29 mouse cellular contexts compared by ENCODE assay signal in the genomic region with DNA sequence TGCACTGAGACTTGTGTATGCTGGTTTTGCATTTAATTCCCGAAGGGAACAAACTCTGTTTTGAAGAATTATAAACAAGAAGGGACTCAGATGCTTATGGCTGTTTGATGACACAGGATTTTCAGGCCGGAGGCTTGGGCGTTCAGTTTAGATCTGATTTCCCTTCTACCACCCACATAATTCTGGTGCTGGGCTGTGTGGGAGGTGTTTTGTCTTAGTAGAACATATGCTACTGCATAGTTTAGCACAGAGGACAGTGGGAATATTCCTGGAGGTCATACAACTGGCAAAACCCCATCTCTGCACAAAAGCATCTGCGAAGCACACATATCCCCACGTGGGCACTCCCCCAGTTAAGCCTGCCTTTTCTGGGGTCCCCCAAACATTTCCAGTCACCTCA. TPM values are rescaled to one million over a fixed set of nuclear protein-coding genes. Genes with fewer than 3 reads are reported as not detected.
DNase-seq lines count a peak whose midpoint lies in the region; ATAC-seq lines count a peak whose summit lies in the region.
"Had no signal": no experiment of that assay in that cellular context is flagged by ENCODE, and none has a peak within 500 bp of the region (broad histone marks: within the 10 kb centered on the region; RNA-seq: fewer than 3 reads in every experiment).

No protein-coding gene starts in this region.

- H3K36me3 ChIP-seq in intestine, embryonic 16.5 days (ENCODE audit: control insufficient read depth, insufficient read depth, low read length), result no peaks in the 10 kb centered on the region
- H3K36me3 ChIP-seq in intestine, embryonic 15.5 days, result no peaks in the 10 kb centered on the region
- H3K36me3 ChIP-seq in heart, embryonic 12.5 days, result no peaks in the 10 kb centered on the region
- H3K36me3 ChIP-seq: embryonic facial prominence, embryonic 10.5 days; heart, embryonic 10.5 days; hindbrain, embryonic 13.5 days; midbrain, embryonic 10.5 days; neural tube, embryonic 13.5 days had no signal

- H3K4me1 ChIP-seq in intestine, embryonic 16.5 days (ENCODE audit: control insufficient read depth, insufficient read depth, low read length), result peaks cover 15% of the 10 kb centered on the region
- peaks cover 12% of the 10 kb centered on the region; the same call in 1 of the 2 replicates for H3K4me1 ChIP-seq in intestine, embryonic 15.5 days (replicated peaks)
- H3K4me1 ChIP-seq in heart, embryonic 12.5 days (replicated peaks), result peaks cover 24% of the 10 kb centered on the region

- no peak overlapping the region for H3K9ac ChIP-seq in intestine, embryonic 16.5 days (ENCODE audit: low read depth, low read length)
- H3K9ac ChIP-seq in intestine, embryonic 15.5 days, result no peak overlapping the region
- H3K9ac ChIP-seq in heart, embryonic 12.5 days, result no peak overlapping the region
- H3K9ac ChIP-seq: forebrain, postnatal 0 days; hindbrain, embryonic 13.5 days; neural tube, embryonic 13.5 days had no signal

- H3K9me3 ChIP-seq in intestine, embryonic 16.5 days (ENCODE audit: control insufficient read depth, low read length), result no peaks in the 10 kb centered on the region
- H3K9me3 ChIP-seq in intestine, embryonic 15.5 days, result no peaks in the 10 kb centered on the region
- H3K9me3 ChIP-seq in heart, embryonic 12.5 days (replicated peaks), result no peaks in the 10 kb centered on the region
- H3K9me3 ChIP-seq: embryonic facial prominence, embryonic 10.5 days; heart, embryonic 10.5 days; hindbrain, embryonic 13.5 days; midbrain, embryonic 10.5 days; neural tube, embryonic 13.5 days had no signal

- intact Hi-C loops in left cerebral cortex, postnatal 25 days (cut with DNase I), result loop anchor here (10.0 kb wide), 1 partner anchor 181 kb away; no protein-coding TSS in a partner anchor

- DNase-seq in right cerebral cortex, adult 2 months (ENCODE audit: low spot score in 2 of 2), result peak; percentile 65 to 70
- no peak for DNase-seq in right cerebral cortex, postnatal 14 days
- DNase-seq in left cerebral cortex, postnatal 25 days (ENCODE audit: low spot score in 2 of 2), result peak; percentile 41 to 91
- DNase-seq in ovary, postnatal 10 days (ENCODE audit: low spot score), result no peak
- DNase-seq: adrenal gland, adult 8-10 months; cerebellum, adult 11-12 months; cerebellum, postnatal 36 days; forebrain, postnatal 0 days; gastrocnemius, postnatal 36 days; heart, postnatal 14 days; layer of hippocampus, postnatal 36 days; liver; lung, adult 18-20 months; lung, postnatal 36 days; thymus, postnatal 25 days had no signal

- 62% methylated on average over 5 of the region's 5 CpGs for WGBS in intestine, embryonic 16.5 days
- 55% methylated on average over 5 of the region's 5 CpGs for WGBS in intestine, embryonic 15.5 days
- 72% methylated on average over 5 of the region's 5 CpGs for WGBS in heart, embryonic 12.5 days

- no peaks in the 10 kb centered on the region for H3K27me3 ChIP-seq in intestine, embryonic 16.5 days (replicated peaks; ENCODE audit: control insufficient read depth, insufficient read depth, low read length)
- H3K27me3 ChIP-seq in intestine, embryonic 15.5 days (replicated peaks), result 0 out of 2 replicates have a peak, but pooled peaks cover 3% of the 10 kb centered on the region
- H3K27me3 ChIP-seq in heart, embryonic 12.5 days (replicated peaks), result peaks cover 7% of the 10 kb centered on the region; the same call in 1 of the 2 replicates
- H3K27me3 ChIP-seq: CH12.LX had no signal

- no peak for ATAC-seq in intestine, embryonic 16.5 days
- ATAC-seq in intestine, embryonic 15.5 days, result no peak
- ATAC-seq in heart, embryonic 12.5 days (ENCODE audit: insufficient number of reproducible peaks, low FRiP score), result no peak
- ATAC-seq: forebrain, postnatal 0 days had no signal

- H3K27ac ChIP-seq in intestine, embryonic 16.5 days (ENCODE audit: low read length), result peak overlapping the region; percentile 18; the same call in 1 of the 2 replicates
- no peak overlapping the region for H3K27ac ChIP-seq in intestine, embryonic 15.5 days
- no peak overlapping the region for H3K27ac ChIP-seq in heart, embryonic 12.5 days (ENCODE audit: poor library complexity, severe bottlenecking)
- H3K27ac ChIP-seq: embryonic facial prominence, embryonic 10.5 days; heart, embryonic 10.5 days; hindbrain, embryonic 13.5 days; kidney, postnatal 0 days; midbrain, embryonic 10.5 days; neural tube, embryonic 13.5 days had no signal

- H3K4me2 ChIP-seq in intestine, embryonic 16.5 days (ENCODE audit: low read depth, low read length), result no peak overlapping the region
- no peak overlapping the region for H3K4me2 ChIP-seq in intestine, embryonic 15.5 days (replicated peaks)
- no peak overlapping the region for H3K4me2 ChIP-seq in heart, embryonic 12.5 days
- H3K4me2 ChIP-seq: hindbrain, embryonic 13.5 days; neural tube, embryonic 13.5 days had no signal

- no peak overlapping the region for H3K4me3 ChIP-seq in intestine, embryonic 16.5 days (ENCODE audit: low read length)
- H3K4me3 ChIP-seq in intestine, embryonic 15.5 days (replicated peaks), result no peak overlapping the region
- H3K4me3 ChIP-seq in heart, embryonic 12.5 days, result no peak overlapping the region
- H3K4me3 ChIP-seq: embryonic facial prominence, embryonic 10.5 days; erythroblast, embryonic 14.5 days; heart, embryonic 10.5 days; hindbrain, embryonic 13.5 days; midbrain, embryonic 10.5 days; neural tube, embryonic 13.5 days had no signal

RNA-seq across cellular contexts. Expression of a gene that starts 4.1 kb away (rescaled TPM):
- 8.4 and 9.0 TPM in 2 replicates for polyA plus RNA-seq in intestine, embryonic 16.5 days (2015; fragmentation: Nextera tagmentation; extraction: Ambion mirVana)
- polyA plus RNA-seq in intestine, embryonic 15.5 days (2015; fragmentation: Nextera tagmentation; extraction: Ambion mirVana), result 7.2 and 10.5 TPM in 2 replicates
- total RNA-seq in left cerebral cortex, postnatal 25 days (2021), result 1 to 10 TPM; 1.2 to 1.9 TPM
- polyA plus RNA-seq in heart, embryonic 12.5 days (2016; fragmentation: Nextera tagmentation; extraction: Ambion mirVana), result 2.4 and 4.8 TPM in 2 replicates
- total RNA-seq: gastrocnemius, postnatal 36 days; heart, postnatal 14 days had no signal

RNA-seq across cellular contexts. Expression of a gene that starts 30.8 kb away (rescaled TPM):
- 14.0 and 16.2 TPM in 2 replicates for polyA plus RNA-seq in intestine, embryonic 16.5 days (2015; fragmentation: Nextera tagmentation; extraction: Ambion mirVana)
- polyA plus RNA-seq in intestine, embryonic 15.5 days (2015; fragmentation: Nextera tagmentation; extraction: Ambion mirVana), result 17.0 and 18.8 TPM in 2 replicates
- under 1 TPM; 0.32 to 0.69 TPM for total RNA-seq in left cerebral cortex, postnatal 25 days (2021)
- 15.2 and 16.7 TPM in 2 replicates for polyA plus RNA-seq in heart, embryonic 12.5 days (2016; fragmentation: Nextera tagmentation; extraction: Ambion mirVana)

RNA-seq across cellular contexts. Expression of a gene that starts 30.8 kb away (rescaled TPM):
- polyA plus RNA-seq in intestine, embryonic 16.5 days (2015; fragmentation: Nextera tagmentation; extraction: Ambion mirVana), result 13.4 and 13.9 TPM in 2 replicates
- 11.9 and 12.6 TPM in 2 replicates for polyA plus RNA-seq in intestine, embryonic 15.5 days (2015; fragmentation: Nextera tagmentation; extraction: Ambion mirVana)
- total RNA-seq in left cerebral cortex, postnatal 25 days (2021), result 10 to 100 TPM; 26.6 to 27.1 TPM
- 19.1 and 22.6 TPM in 2 replicates for polyA plus RNA-seq in heart, embryonic 12.5 days (2016; fragmentation: Nextera tagmentation; extraction: Ambion mirVana)

RNA-seq across cellular contexts. Expression of a gene that starts 57.1 kb away (rescaled TPM):
- polyA plus RNA-seq in intestine, embryonic 16.5 days (2015; fragmentation: Nextera tagmentation; extraction: Ambion mirVana), result 0.61 TPM in 1 of 2 replicates, not detected in the other
- not detected in 2 replicates for polyA plus RNA-seq in intestine, embryonic 15.5 days (2015; fragmentation: Nextera tagmentation; extraction: Ambion mirVana)
- not detected for total RNA-seq in left cerebral cortex, postnatal 25 days (2021)
- not detected in 2 replicates for polyA plus RNA-seq in heart, embryonic 12.5 days (2016; fragmentation: Nextera tagmentation; extraction: Ambion mirVana)
- total RNA-seq: adrenal gland, adult 8-10 months; CH12.LX; forebrain, postnatal 0 days; gastrocnemius, postnatal 36 days; heart, postnatal 14 days; layer of hippocampus, postnatal 36 days had no signal
- polyA plus RNA-seq: brain, embryonic 14.5 days; embryonic facial prominence, embryonic 10.5 days; erythroblast, embryonic 14.5 days; forebrain, postnatal 0 days; heart, embryonic 10.5 days; hindbrain, embryonic 13.5 days; intestine, embryonic 14.5 days; kidney, postnatal 0 days; midbrain, embryonic 10.5 days; neural tube, embryonic 13.5 days; spleen, adult 2 months had no signal

Comparison
In these comparisons a context has a peak if more than half of its experiments do, and no peak if none do; other contexts are left out.
1. DNase-seq: peak in right cerebral cortex, adult 2 months (2 of 2) and left cerebral cortex, postnatal 25 days (2 of 2); none in right cerebral cortex, postnatal 14 days (single experiment) and ovary, postnatal 10 days (single experiment).